Mouse (Mus musculus) erythroblast, embryonic 14.5 days (primary cell): ENCODE data around the gene Olfr557. TPM values are rescaled to one million over a fixed set of nuclear protein-coding genes. Genes with fewer than 3 reads are reported as not detected.

Experiments used
- H3K27me3 ChIP-seq: 2 replicates; pipeline ENCODE4 v1.6.1; 2012; ENCODE audit warnings: inconsistent platforms; ENCODE audit not compliant: control insufficient read depth
- H3K36me3 ChIP-seq: 2 replicates; pipeline ENCODE4 v1.6.1; 2012; ENCODE audit warnings: mild to moderate bottlenecking, inconsistent platforms; ENCODE audit not compliant: control insufficient read depth
- H3K4me1 ChIP-seq: 2 replicates; pipeline ENCODE4 v1.6.1; 2012; ENCODE audit warnings: inconsistent platforms; ENCODE audit not compliant: control insufficient read depth
- H3K4me3 ChIP-seq: replicated peaks from 2 replicates; pipeline ENCODE3; 2012; ENCODE audit warnings: moderate library complexity, mild to moderate bottlenecking, inconsistent platforms
- H3K9me3 ChIP-seq: 2 replicates; pipeline ENCODE4 v1.6.1; 2012; ENCODE audit warnings: low read length, inconsistent platforms, mixed read lengths; ENCODE audit not compliant: control insufficient read depth
- GATA1 ChIP-seq: IDR thresholded peaks from 2 replicates; pipeline ENCODE4 v1.6.1; 2012; ENCODE audit warnings: low read length, inconsistent platforms, mixed read lengths
- TAL1 ChIP-seq: IDR thresholded peaks from 3 replicates; pipeline ENCODE4 v1.6.1; 2012; ENCODE audit warnings: low read length, inconsistent platforms, mixed read lengths
- polyA plus RNA-seq: library from polyadenylated mRNA; stranded (reverse); fragments of >175 nt; gene quantifications from 2 replicates; pipeline ENCODE4 v1.2.3, GENCODE M21; 2012

Gene Olfr557
- polyA plus RNA-seq, 1 experiment: not detected

DNA sequence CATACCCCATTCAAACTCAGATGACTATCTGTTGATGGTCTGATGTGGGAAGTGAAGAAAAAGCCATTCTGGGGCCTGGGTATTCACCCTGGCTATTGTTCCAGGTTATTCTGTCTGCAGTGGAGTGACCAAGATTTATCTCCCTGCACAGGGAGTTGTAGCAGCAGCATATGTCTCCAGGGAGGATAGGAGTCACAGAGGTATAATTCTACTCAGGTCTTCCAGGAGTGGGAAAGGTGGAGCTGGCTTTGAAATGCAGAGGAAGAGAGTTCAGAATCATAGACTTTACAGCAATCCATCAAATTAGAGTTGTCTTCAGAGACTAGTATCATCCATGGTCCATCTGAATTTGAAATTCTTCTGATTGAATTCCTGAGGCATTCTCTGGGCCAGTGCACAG lies 31.7 kb downstream of the Olfr557 start, which contains the start of gene Olfr559:
Olfr559 (minus strand) TSS at position 101 of the 400 bp plus-strand sequence.
- Histone ChIP-seq H3K4me3 (no peak within 1 kb of the TSS), H3K36me3 (no peaks in the 10 kb centered on the region), H3K4me1 (no peaks in the 10 kb centered on the region), H3K27me3 (no peaks in the 10 kb centered on the region), H3K9me3 (no peaks in the 10 kb centered on the region)
- TF ChIP-seq TAL1: no peak

DNA sequence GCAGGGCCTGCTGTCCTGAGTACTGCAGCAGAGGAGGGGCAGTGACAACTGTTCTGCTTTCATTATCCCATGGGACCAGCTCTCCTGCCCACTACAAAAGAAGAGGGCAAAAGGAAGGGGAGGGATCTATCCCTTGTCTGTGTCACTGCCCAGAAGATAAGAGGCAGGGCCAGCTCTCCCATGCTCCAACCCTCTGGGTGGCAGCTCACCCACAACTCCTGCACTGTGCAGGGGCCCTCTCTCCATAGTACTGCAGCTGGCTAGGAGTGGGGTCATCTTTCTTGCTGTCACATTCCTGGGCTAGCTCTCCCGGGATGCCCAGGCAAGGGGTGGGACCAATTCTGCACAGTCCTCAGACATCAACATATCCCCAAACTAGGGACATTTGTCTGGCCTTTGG lies 38.1 kb downstream of the Olfr557 start:
- Histone ChIP-seq H3K9me3 (no peaks in the 10 kb centered on the region), H3K4me1 (no peaks in the 10 kb centered on the region), H3K4me3 (no peak overlapping the region), H3K36me3 (no peaks in the 10 kb centered on the region), H3K27me3 (no peaks in the 10 kb centered on the region)
- TF ChIP-seq TAL1 (no peak), GATA1 (no peak)

DNA sequence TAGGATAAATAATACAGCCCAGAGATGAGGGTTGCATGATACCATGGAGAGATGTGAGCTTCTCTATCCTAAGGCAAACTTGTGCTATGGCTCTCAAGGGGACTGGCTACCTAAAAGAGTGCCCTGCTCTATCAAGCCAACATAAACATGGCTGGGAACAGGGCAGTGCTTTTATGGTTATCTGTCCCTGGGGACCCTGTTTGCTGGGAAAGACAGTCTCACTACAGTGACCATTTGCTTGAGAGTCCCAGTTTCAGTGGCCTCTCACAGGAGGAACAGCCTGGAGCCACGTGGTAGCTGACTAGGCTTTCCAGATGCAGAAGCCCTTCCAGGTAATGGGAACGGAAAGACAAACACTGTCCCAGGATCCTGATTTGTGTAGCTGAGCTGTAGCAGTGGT lies 42.0 kb downstream of the Olfr557 start:
- Histone ChIP-seq H3K36me3 (no peaks in the 10 kb centered on the region), H3K9me3 (no peaks in the 10 kb centered on the region), H3K4me3 (no peak overlapping the region), H3K27me3 (no peaks in the 10 kb centered on the region), H3K4me1 (no peaks in the 10 kb centered on the region)
- TF ChIP-seq GATA1 (no peak), TAL1 (no peak)

Other genes with a start within 250 kb of the Olfr557 start
- not detected in 2 replicates for gene Olfr543, start 214.2 kb upstream of the Olfr557 start, polyA plus RNA-seq
- gene Olfr544, start 207.6 kb upstream of the Olfr557 start, polyA plus RNA-seq: not detected in 2 replicates
- gene Olfr545, start 196.3 kb upstream of the Olfr557 start, polyA plus RNA-seq: not detected in 2 replicates
- gene Olfr547, start 161.2 kb upstream of the Olfr557 start, polyA plus RNA-seq: not detected in 2 replicates
- gene Olfr548-ps1, start 155.0 kb upstream of the Olfr557 start, polyA plus RNA-seq: not detected in 2 replicates
- not detected in 2 replicates for gene Olfr549, start 146.0 kb upstream of the Olfr557 start, polyA plus RNA-seq
- gene Trim21, start 130.4 kb upstream of the Olfr557 start, polyA plus RNA-seq: 0.09 and 0.26 TPM in 2 replicates
- gene Olfr550, start 124.5 kb upstream of the Olfr557 start, polyA plus RNA-seq: not detected in 2 replicates
- gene Olfr551, start 104.0 kb upstream of the Olfr557 start, polyA plus RNA-seq: not detected in 2 replicates
- not detected in 2 replicates for gene Olfr552, start 98.1 kb upstream of the Olfr557 start, polyA plus RNA-seq
- gene Olfr553, start 77.7 kb upstream of the Olfr557 start, polyA plus RNA-seq: not detected in 2 replicates
- not detected in 2 replicates for gene Olfr554, start 57.5 kb upstream of the Olfr557 start, polyA plus RNA-seq
- gene Olfr555, start 37.1 kb upstream of the Olfr557 start, polyA plus RNA-seq: not detected in 2 replicates
- gene Olfr556, start 31.0 kb upstream of the Olfr557 start, polyA plus RNA-seq: not detected in 2 replicates
- gene Trim68, start 8.6 kb upstream of the Olfr557 start, polyA plus RNA-seq: 0.05 TPM in 1 of 2 replicates, not detected in the other
- gene Olfr558, start 6.3 kb downstream of the Olfr557 start, polyA plus RNA-seq: not detected in 2 replicates
- not detected in 2 replicates for gene Olfr33, start 23.2 kb downstream of the Olfr557 start, polyA plus RNA-seq
- gene Olfr559, start 31.6 kb downstream of the Olfr557 start, polyA plus RNA-seq: not detected in 2 replicates
- gene Olfr560, start 63.5 kb downstream of the Olfr557 start, polyA plus RNA-seq: not detected in 2 replicates
- gene Olfr78, start 63.6 kb downstream of the Olfr557 start, polyA plus RNA-seq: 0.04 TPM in 1 of 2 replicates, not detected in the other
- gene Olfr561, start 75.3 kb downstream of the Olfr557 start, polyA plus RNA-seq: not detected in 2 replicates
- gene Olfr564, start 107.6 kb downstream of the Olfr557 start, polyA plus RNA-seq: not detected in 2 replicates
- not detected in 2 replicates for gene Olfr566, start 162.9 kb downstream of the Olfr557 start, polyA plus RNA-seq
- gene Olfr568, start 181.2 kb downstream of the Olfr557 start, polyA plus RNA-seq: not detected in 2 replicates
- not detected in 2 replicates for gene Olfr569, start 195.0 kb downstream of the Olfr557 start, polyA plus RNA-seq
- gene Olfr570, start 198.7 kb downstream of the Olfr557 start, polyA plus RNA-seq: not detected in 2 replicates
- not detected in 2 replicates for gene Olfr571, start 221.6 kb downstream of the Olfr557 start, polyA plus RNA-seq
- gene Olfr572, start 228.5 kb downstream of the Olfr557 start, polyA plus RNA-seq: not detected in 2 replicates
- gene Olfr573-ps1, start 246.7 kb downstream of the Olfr557 start, polyA plus RNA-seq: not detected in 2 replicates